Mouse (Mus musculus): ENCODE results near the gene Smco3. TPM values are rescaled to one million over a fixed set of nuclear protein-coding genes. Genes with fewer than 3 reads are reported as not detected.

The Smco3 gene
- polyA plus RNA-seq, 1 experiment from 2014 or later, result 1.6 TPM

DNA sequence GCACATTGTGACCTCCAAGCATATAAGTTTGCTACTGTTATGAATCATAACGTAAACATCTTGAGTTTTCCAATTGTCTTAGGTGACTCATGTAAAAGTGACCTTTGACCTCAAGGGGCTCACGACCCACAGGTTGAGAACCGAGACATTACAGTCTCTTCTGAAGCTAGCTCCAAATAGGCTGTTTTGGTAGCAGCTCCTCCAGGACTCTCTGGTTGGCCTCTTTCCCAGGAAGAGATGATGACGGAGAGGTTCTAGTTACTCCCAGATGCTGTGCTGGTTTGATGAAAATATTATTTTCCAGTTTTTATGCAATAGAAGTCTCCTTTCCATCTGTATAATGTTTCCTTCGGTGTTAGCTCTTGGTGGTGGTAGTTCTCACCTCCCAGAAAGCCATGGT is 33.7 kb upstream of the Smco3 start:
- ATAC-seq (ENCODE audit: insufficient read depth), result no peak
- DNase-seq, result peak; percentile 58
- Histone ChIP-seq H3K9me3 (ENCODE audit: low read depth, low read length) (no peaks in the 10 kb centered on the region), H3K4me1 (ENCODE audit: insufficient read depth) (peaks cover 17% of the 10 kb centered on the region), H3K36me3 (ENCODE audit: insufficient read depth) (peaks cover 12% of the 10 kb centered on the region; the same call in 1 of the 2 replicates), H3K4me2 (no peak overlapping the region), H3K9ac (no peak overlapping the region), H3K27ac (ENCODE audit: low read depth) (no peak overlapping the region), H3K4me3 (ENCODE audit: low read depth, low read length) (no peak overlapping the region), H3K27me3 (ENCODE audit: insufficient read depth, low read length) (no peaks in the 10 kb centered on the region)
- no peak for TF ChIP-seq CTCF (IDR thresholded peaks at IDR 0.05; ENCODE audit: low read depth)
- 61% methylated on average over 5 of the region's 5 CpGs for WGBS

DNA sequence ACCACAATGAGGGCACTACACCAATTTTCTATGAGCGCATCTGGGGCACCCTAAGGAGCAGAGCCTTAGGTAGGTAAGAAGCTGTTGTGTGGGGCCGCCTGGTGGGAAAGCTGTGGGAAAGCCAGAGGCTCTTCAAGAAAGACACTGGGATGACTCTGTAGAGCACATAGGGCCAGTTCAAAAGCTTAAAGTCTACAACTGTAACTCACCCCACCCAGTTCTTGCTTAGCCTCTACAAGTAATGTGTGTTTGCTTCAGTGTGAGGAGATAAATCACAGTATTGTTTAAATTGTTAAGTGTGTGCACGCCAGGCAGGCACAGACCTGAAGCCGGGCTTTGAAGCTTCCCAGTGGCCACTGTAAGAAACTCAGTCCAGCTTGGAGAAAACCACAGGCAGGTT is 30.9 kb upstream of the Smco3 start:
- H3K36me3 ChIP-seq (ENCODE audit: insufficient read depth), result no peaks in the 10 kb centered on the region
- DNase-seq, result no peak
- no peak overlapping the region for H3K4me3 ChIP-seq (ENCODE audit: low read depth, low read length)
- 53% methylated on average over 4 of the region's 4 CpGs for whole genome bisulfite sequencing
- H3K27ac ChIP-seq (ENCODE audit: low read depth), result peak overlapping the region; percentile 55; the same call in 1 of the 2 replicates
- H3K9me3 ChIP-seq (ENCODE audit: low read depth, low read length), result no peaks in the 10 kb centered on the region
- 0 out of 2 replicates have a peak, but pooled peaks have one; percentile 15 for ATAC-seq (ENCODE audit: insufficient read depth)
- no peaks in the 10 kb centered on the region for H3K27me3 ChIP-seq (ENCODE audit: insufficient read depth, low read length)
- H3K4me1 ChIP-seq (ENCODE audit: insufficient read depth), result peaks cover 13% of the 10 kb centered on the region; the same call in 1 of the 2 replicates
- H3K4me2 ChIP-seq, result no peak overlapping the region
- TF ChIP-seq CTCF (IDR thresholded peaks at IDR 0.05; ENCODE audit: low read depth), result no peak
- no peak overlapping the region for H3K9ac ChIP-seq

- 85% methylated on average over 5 of the region's 5 CpGs for WGBS
- Histone ChIP-seq H3K27ac (ENCODE audit: low read depth) (no peak overlapping the region), H3K4me3 (ENCODE audit: low read depth, low read length) (no peak overlapping the region), H3K4me2 (no peak overlapping the region), H3K4me1 (ENCODE audit: insufficient read depth) (peaks cover 13% of the 10 kb centered on the region; the same call in 1 of the 2 replicates), H3K9ac (no peak overlapping the region), H3K27me3 (ENCODE audit: insufficient read depth, low read length) (no peaks in the 10 kb centered on the region), H3K36me3 (ENCODE audit: insufficient read depth) (no peaks in the 10 kb centered on the region), H3K9me3 (ENCODE audit: low read depth, low read length) (no peaks in the 10 kb centered on the region)
- ATAC-seq (ENCODE audit: insufficient read depth) (no peak), DNase-seq (no peak)
- no peak for TF ChIP-seq CTCF (IDR thresholded peaks at IDR 0.05; ENCODE audit: low read depth)
These were observed 30.1 kb upstream of the Smco3 start for GRCm38 (mm10) chr6:136865360-136865759.

DNA sequence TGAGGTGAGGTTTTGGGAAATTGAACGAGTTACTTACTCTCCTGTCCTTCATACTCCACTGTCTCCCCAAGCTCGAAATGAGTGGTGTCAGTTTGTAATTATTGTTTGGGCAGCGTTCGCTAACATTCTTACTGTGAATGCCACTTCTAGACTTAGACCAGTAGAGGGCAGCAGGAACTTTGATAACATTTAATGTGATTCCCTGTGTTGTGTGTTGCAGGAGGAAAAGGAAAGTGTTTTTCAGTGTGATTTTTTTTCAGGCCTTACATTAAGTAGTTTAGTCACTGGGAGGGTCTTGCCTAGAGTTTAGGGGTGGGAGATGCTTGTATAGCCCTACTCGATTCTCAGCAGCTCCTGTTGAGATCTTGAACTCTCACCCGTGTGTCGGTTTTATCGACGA is 25.8 kb upstream of the Smco3 start:
- Histone ChIP-seq H3K4me3 (ENCODE audit: low read depth, low read length) (no peak overlapping the region), H3K4me1 (ENCODE audit: insufficient read depth) (peaks cover 21% of the 10 kb centered on the region), H3K9ac (no peak overlapping the region), H3K36me3 (ENCODE audit: insufficient read depth) (no peaks in the 10 kb centered on the region), H3K27me3 (ENCODE audit: insufficient read depth, low read length) (no peaks in the 10 kb centered on the region), H3K27ac (ENCODE audit: low read depth) (peak overlapping the region; percentile 25), H3K9me3 (ENCODE audit: low read depth, low read length) (no peaks in the 10 kb centered on the region), H3K4me2 (0 out of 2 replicates have a peak overlapping the region, but pooled peaks have one; percentile 14)
- DNase-seq, result peak; percentile 93
- ATAC-seq (ENCODE audit: insufficient read depth), result 0 out of 2 replicates have a peak, but pooled peaks have one; percentile 5
- 19% methylated on average over 9 of the region's 9 CpGs for WGBS
- peak; percentile 89 for TF ChIP-seq CTCF (IDR thresholded peaks at IDR 0.05; ENCODE audit: low read depth)

DNA sequence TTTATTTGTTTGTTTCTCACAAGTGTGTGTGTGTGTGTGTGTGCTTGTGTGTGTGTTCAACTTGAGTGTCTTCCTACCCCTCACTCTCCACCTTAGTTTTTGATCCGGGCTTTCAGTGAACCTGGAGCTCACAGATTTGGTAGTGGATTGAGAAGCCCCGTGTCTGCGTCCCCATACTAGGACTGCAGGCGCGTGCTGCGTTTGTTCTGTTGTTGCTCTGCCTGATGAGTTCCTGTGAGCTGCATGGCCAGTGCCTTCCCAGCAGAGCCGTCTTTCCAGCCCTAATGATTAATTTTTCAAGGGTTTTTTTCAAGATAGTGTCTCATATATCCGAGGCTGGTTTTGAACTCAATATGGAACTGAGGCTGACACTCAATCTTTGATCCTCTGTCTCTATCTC is 23.2 kb upstream of the Smco3 start:
- Histone ChIP-seq H3K9me3 (ENCODE audit: low read depth, low read length) (no peaks in the 10 kb centered on the region), H3K4me2 (peak overlapping the region; percentile 55), H3K4me3 (ENCODE audit: low read depth, low read length) (no peak overlapping the region), H3K36me3 (ENCODE audit: insufficient read depth) (no peaks in the 10 kb centered on the region), H3K9ac (no peak overlapping the region), H3K4me1 (ENCODE audit: insufficient read depth) (peaks cover 22% of the 10 kb centered on the region), H3K27me3 (ENCODE audit: insufficient read depth, low read length) (no peaks in the 10 kb centered on the region), H3K27ac (ENCODE audit: low read depth) (peak overlapping the region; percentile 96)
- ATAC-seq (ENCODE audit: insufficient read depth), result no peak
- TF ChIP-seq CTCF (IDR thresholded peaks at IDR 0.05; ENCODE audit: low read depth), result no peak
- DNase-seq, result peak; percentile 50
- WGBS, result 30% methylated on average over 8 of the region's 8 CpGs

DNA sequence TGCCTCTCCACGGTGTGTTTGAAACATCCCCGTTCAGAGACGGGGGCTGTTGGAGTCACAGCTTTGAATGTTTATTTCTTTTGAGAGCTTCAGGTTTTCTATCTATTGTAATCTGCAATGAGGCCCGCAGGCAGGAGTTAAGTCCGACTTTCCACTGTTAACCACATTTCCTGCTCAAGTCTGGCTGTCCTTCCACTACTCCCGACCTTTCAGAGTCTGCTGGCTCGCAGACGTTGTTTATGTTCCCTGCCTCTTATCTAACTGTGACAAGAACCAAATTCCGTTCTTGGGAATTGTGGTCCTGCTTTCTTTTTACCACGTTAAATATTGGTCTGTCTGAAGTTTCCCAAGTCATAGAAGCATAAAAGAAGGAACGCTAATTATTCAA is 22.6 kb upstream of the Smco3 start:
- 6% methylated on average over 11 of the region's 11 CpGs for WGBS
- Histone ChIP-seq H3K4me2 (peak overlapping the region; percentile 55), H3K9me3 (ENCODE audit: low read depth, low read length) (no peaks in the 10 kb centered on the region), H3K4me1 (ENCODE audit: insufficient read depth) (peaks cover 23% of the 10 kb centered on the region), H3K27ac (ENCODE audit: low read depth) (peak overlapping the region; percentile 96), H3K9ac (peak overlapping the region; percentile 39), H3K27me3 (ENCODE audit: insufficient read depth, low read length) (no peaks in the 10 kb centered on the region), H3K4me3 (ENCODE audit: low read depth, low read length) (peak overlapping the region; percentile 25; the same call in 1 of the 2 replicates), H3K36me3 (ENCODE audit: insufficient read depth) (no peaks in the 10 kb centered on the region)
- DNase-seq (peak; percentile 84), ATAC-seq (ENCODE audit: insufficient read depth) (peak; percentile 54)
- TF ChIP-seq CTCF (IDR thresholded peaks at IDR 0.05; ENCODE audit: low read depth), result no peak

DNA sequence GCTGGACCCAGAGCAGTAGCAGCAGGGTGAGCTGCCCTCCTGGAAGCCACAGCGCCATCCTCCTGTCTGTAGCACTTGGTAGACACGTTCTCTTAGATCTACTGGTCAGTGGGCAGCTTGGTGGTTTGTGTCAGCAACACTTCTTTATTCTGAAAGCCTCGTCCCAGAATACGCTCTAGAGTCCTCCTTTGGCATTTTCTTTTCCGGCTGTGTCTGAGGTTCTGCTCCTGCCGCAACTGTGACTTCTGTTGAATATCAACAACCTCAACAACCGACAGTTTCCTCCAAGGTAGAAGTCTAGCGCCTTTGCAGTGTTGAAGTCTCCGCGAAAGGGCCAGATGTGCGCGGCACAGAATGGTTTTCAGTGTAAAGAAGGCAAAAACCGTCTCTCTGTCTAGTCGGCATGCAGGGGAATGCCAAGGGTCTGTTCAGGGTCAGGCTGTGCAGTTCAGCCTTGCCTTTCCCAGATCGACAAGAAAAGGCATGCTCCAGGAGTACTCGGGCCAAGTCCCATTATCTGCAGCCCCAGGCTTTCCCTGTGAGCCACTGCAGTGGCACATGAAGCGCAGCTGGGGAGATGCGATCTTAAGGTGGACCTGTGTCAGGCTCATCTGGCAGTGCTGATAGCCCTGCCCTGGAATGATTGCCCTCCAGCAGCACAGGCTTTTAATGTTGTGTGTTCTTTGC is 22.1 kb upstream of the Smco3 start, which contains the start of gene Art4:
TSS of gene Art4 (minus strand) at position 548 of the 687 bp plus-strand sequence.
- Histone ChIP-seq H3K9me3 (ENCODE audit: low read depth, low read length) (no peaks in the 10 kb centered on the region), H3K9ac (peak within 1 kb of the TSS; percentile 39), H3K27me3 (ENCODE audit: insufficient read depth, low read length) (no peaks in the 10 kb centered on the region), H3K4me2 (peak within 1 kb of the TSS; percentile 55), H3K36me3 (ENCODE audit: insufficient read depth) (no peaks in the 10 kb centered on the region), H3K27ac (ENCODE audit: low read depth) (peak within 1 kb of the TSS; percentile 96), H3K4me3 (ENCODE audit: low read depth, low read length) (peak within 1 kb of the TSS; percentile 25), H3K4me1 (ENCODE audit: insufficient read depth) (peaks cover 25% of the 10 kb centered on the region)
- 15% methylated on average over 18 of the region's 18 CpGs for WGBS
- DNase-seq, result peak; percentile 69
- TF ChIP-seq CTCF (IDR thresholded peaks at IDR 0.05; ENCODE audit: low read depth), result no peak
- ATAC-seq (ENCODE audit: insufficient read depth), result peak; percentile 41
